Mouse (Mus musculus) spleen, adult 2 months (tissue): ENCODE data around the gene Tmem53.

Source experiments
- CTCF ChIP-seq: fragments of 200-500 bp; IDR thresholded peaks from 2 replicates; pipeline ENCODE4 v1.5.1; 2011; ENCODE audit warnings: mild to moderate bottlenecking, inconsistent platforms; ENCODE audit not compliant: insufficient read depth, insufficient read length, insufficient replicate concordance; ENCODE audit errors: extremely low read depth
- POLR2A ChIP-seq: fragments of 200-500 bp; IDR thresholded peaks from 2 replicates; pipeline ENCODE4 v1.6.1; 2011; ENCODE audit warnings: low read depth, low read length, inconsistent platforms

GRCm38 (mm10) chr4:117214250-117214649, 37.5 kb upstream of the Tmem53 start:
- TF ChIP-seq POLR2A: no peak
- TF ChIP-seq CTCF: no peak
